Mouse (Mus musculus): ENCODE results near the gene Psmd2. TPM values are rescaled to one million over a fixed set of nuclear protein-coding genes. Genes with fewer than 3 reads are reported as not detected.

Psmd2 gene
- 60.9 and 63.6 TPM in 2 replicates for polyA plus RNA-seq (2012; rRNA removed)

GRCm38 (mm10) chr16:20651076-20651946 lies at the start of gene Psmd2:
Psmd2 (plus strand) TSS chr16:20651652.

DNA sequence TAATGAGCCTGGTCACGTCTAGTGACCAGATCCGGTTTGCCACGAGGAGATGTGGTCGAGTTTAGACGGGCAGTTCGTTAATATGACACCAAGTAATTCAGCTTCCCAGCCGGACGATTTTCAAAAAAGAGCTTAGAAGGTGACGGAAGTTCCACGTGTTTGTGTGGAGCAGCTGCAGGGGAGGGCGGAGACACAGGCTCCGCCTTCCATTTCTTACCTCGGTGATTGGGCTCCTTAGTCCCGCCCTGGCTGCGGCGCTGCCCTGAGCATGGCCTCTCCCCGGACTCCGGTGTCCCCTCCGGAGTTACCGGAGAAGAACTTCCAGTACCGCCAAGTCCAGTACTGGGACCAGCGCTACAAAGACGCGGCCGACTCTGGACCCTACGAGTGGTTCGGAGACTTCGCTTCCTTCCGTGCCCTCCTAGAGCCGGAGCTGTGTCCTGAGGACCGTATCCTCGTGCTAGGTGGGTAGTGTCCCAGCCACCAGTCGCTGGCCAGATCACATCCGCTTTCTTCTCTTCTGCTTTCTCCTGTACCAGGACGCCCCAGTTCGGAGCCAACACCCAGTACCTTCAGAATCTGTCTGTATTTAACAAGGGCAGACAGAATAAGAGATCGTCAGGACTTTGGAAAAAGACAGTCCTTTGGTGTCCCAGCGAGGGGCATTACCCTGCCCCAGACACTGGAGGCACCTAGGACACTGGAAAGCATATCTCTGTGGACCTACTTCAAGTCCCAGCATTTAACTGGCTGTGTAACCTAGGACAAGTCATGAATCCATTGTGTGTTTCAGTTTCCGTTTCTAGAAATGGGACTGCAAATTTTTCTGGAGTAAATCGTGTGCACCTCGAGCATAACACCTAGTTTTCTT lies 39.9 kb upstream of the Psmd2 start, which contains the start of the genes Eef1akmt4, Gm49333 and Alg3:
Gene Eef1akmt4, plus strand, starts transcription at position 237 of the 871 bp plus-strand sequence.
Gene Gm49333, plus strand, starts transcription at position 254 of the 871 bp plus-strand sequence.
Gene Alg3, minus strand, starts transcription at position 379 of the 871 bp plus-strand sequence.

DNA sequence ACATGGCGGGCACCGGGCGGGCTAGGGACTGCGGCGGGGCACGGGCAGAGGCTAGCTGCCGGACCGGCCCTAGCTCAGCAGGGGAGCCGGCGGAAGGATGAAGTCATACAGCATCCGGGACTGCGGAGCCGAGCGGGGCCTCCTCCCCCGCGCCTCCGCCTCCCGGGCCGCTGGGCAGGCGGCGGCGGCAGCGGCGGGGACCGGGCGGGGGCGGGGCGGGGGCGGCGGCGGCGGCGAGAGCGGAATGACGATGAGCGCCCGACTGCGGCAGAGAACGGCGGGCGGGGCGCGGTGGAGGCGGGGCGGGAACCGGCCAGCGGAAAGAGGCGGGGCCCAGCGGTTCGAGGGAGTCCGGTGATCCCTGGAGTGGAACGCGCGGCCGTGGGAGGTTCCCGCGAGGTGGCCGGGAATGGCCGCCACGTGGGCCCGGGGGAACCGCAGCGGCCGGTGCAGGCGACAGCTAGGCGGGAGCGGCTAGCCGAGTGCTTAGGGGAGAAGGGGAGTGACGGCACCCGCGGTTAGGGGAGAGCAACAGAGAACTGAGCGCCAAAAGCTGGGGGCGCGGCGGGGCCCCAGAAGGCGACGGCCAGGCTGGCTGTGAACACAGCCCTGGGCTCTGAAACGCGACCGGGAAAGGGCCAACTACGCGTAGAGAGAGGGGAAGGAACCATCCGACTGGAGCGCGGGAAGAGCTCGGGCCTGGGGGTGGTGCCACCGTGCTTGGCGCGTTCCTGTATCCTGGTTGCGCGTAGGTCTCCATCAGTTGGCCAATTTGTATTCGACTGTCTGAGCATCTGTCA lies 30.1 kb upstream of the Psmd2 start, which contains the start of gene Camk2n2:
Gene Camk2n2, minus strand, starts transcription at position 97 of the 800 bp plus-strand sequence.

GRCm38 (mm10) chr16:20629731-20630634 lies 21.5 kb upstream of the Psmd2 start, which contains the start of gene Ece2:
Ece2 (plus strand) TSS chr16:20629828.

DNA sequence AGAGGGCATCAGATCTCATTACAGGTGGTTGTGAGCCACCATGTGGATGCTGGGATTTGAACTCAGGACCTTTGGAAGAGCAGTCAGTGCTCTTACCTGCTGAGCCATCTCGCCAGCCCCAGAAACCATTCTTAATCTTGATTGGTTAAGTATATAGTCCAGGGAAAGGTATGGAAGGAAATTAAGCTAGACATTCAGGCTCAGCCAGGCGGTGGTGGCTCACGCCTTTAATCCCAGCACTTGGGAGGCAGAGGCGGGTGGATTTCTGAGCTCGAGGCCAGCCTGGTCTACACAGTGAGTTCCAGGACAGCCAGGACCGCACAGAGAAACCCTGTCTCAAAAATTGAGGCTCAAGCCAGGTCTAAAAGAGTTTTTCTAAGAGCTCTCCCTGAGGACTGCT lies 16.6 kb downstream of the Psmd2 start, which contains the start of gene Eif4g1:
Gene Eif4g1, plus strand, starts transcription at position 301 of the 400 bp plus-strand sequence.

GRCm38 (mm10) chr16:20693111-20693701 lies 41.8 kb downstream of the Psmd2 start, which contains the start of gene Fam131a:
Fam131a (plus strand) TSS chr16:20693241.

Other genes starting within 250 kb of the Psmd2 start
- 17.2 and 18.9 TPM in 2 replicates for gene Abcc5, start 225.3 kb upstream of the Psmd2 start, polyA plus RNA-seq (2012; rRNA removed)
- 16.9 and 17.2 TPM in 2 replicates for gene Eif2b5, start 152.8 kb upstream of the Psmd2 start, polyA plus RNA-seq (2012; rRNA removed)
- 5.8 and 8.0 TPM in 2 replicates for gene Dvl3, start 134.7 kb upstream of the Psmd2 start, polyA plus RNA-seq (2012; rRNA removed)
- 288 and 314 TPM in 2 replicates for gene Ap2m1, start 116.2 kb upstream of the Psmd2 start, polyA plus RNA-seq (2012; rRNA removed)
- gene Abcf3, start 103.1 kb upstream of the Psmd2 start, polyA plus RNA-seq (2012; rRNA removed), result 15.9 and 18.1 TPM in 2 replicates
- gene Vwa5b2, start 62.2 kb upstream of the Psmd2 start, polyA plus RNA-seq (2012; rRNA removed), result 0.01 and 0.06 TPM in 2 replicates
- gene Eef1akmt4, start 40.1 kb upstream of the Psmd2 start, polyA plus RNA-seq (2012; rRNA removed), result 11.2 and 11.3 TPM in 2 replicates
- gene Gm49333, start 40.0 kb upstream of the Psmd2 start, polyA plus RNA-seq (2012; rRNA removed), result not detected in 2 replicates
- 6.8 and 8.4 TPM in 2 replicates for gene Alg3, start 39.9 kb upstream of the Psmd2 start, polyA plus RNA-seq (2012; rRNA removed)
- gene Camk2n2, start 30.4 kb upstream of the Psmd2 start, polyA plus RNA-seq (2012; rRNA removed), result 0.12 and 0.17 TPM in 2 replicates
- gene Ece2, start 21.8 kb upstream of the Psmd2 start, polyA plus RNA-seq (2012; rRNA removed), result 0.08 and 0.12 TPM in 2 replicates
- 81.5 and 99.1 TPM in 2 replicates for gene Eif4g1, start 16.7 kb downstream of the Psmd2 start, polyA plus RNA-seq (2012; rRNA removed)
- 1.7 and 2.2 TPM in 2 replicates for gene Fam131a, start 41.6 kb downstream of the Psmd2 start, polyA plus RNA-seq (2012; rRNA removed)
- gene Polr2h, start 66.0 kb downstream of the Psmd2 start, polyA plus RNA-seq (2012; rRNA removed), result 17.4 and 17.9 TPM in 2 replicates
- gene Clcn2, start 66.1 kb downstream of the Psmd2 start, polyA plus RNA-seq (2012; rRNA removed), result 13.0 and 19.6 TPM in 2 replicates
- 1.4 and 2.0 TPM in 2 replicates for gene Chrd, start 81.5 kb downstream of the Psmd2 start, polyA plus RNA-seq (2012; rRNA removed)
- 5.1 and 6.1 TPM in 2 replicates for gene Thpo, start 82.9 kb downstream of the Psmd2 start, polyA plus RNA-seq (2012; rRNA removed)

Data from liver, embryonic 18 days (tissue).